Mouse (Mus musculus): Measurements from ENCODE around the gene Adamtsl1.

DNA sequence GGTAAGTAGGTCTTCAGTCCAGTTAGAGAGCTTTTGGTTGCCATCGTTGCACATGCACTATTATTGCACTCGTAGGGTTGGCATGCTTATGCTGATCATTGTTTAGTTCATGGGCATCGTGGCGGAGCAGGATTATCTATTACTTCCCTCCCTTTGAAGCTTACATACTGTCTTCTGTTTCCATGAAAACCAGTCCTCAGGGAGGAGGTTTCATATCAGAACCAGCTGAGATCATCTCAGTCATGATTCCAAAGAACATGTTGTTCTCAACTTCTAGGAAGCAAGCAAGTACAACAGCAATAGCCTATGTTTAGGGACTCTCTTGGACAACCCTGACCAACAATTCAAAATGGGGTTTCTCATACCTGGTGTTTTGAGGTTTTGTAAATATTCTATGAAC is 774.3 kb downstream of the Adamtsl1 start:
- no peak for TF ChIP-seq HCFC1 (IDR thresholded peaks at IDR 0.05; ENCODE audit: borderline replicate concordance, insufficient read depth, low read length)
- TF ChIP-seq ZC3H11A (IDR thresholded peaks at IDR 0.05; ENCODE audit: borderline replicate concordance, low read depth, low read length): no peak
- no peak for TF ChIP-seq MAFK (IDR thresholded peaks at IDR 0.05; ENCODE audit: insufficient read depth, low read depth, low read length)
- TF ChIP-seq CHD2 (IDR thresholded peaks at IDR 0.05; ENCODE audit: low read depth, low read length): no peak

Data from ES-E14 (cell line).